Mouse (Mus musculus): Measurements from ENCODE around the gene Timd2.

DNA sequence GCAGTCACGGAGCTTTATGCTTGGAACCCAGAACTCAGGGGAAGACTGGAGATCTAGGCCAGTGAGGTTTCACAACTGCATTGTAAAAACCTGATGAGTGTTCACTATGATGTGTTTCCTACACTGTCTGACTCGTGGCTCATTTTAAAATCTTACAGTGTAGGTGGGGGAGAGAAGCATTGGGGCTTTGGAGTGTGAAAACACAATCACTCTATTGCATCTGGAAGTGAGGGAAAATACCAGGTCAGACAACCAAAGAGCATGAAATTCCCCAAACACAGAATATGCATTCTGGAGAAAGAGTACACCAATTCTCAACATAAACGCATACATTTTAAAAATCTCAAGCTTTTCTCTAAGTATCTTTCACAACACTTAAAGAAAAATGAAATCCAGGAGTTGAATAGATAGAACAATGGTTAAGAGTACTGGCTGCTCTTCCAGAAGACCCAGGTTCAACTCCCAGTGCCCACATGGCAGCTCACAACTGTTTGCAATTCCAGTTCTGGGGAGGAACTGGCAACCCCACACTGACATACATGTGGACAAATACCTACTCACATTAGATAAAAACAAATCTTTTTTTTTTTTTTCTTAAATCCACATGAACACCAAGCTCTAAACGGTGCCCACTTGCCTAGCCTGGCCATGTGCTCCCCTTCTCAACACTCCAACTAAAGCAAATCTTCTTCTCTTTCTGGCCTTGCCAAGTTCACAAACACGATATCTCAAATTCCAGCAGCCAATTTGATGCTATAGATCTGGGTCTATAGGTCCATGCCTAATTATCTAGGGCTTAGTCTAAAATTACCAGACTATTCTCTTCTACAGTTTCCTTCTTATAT lies 9.2 kb downstream of the Timd2 start:
- TF ChIP-seq EP300 (optimal IDR thresholded peaks at IDR 0.05) (no peak), CTCF (IDR thresholded peaks at IDR 0.05; ENCODE audit: low read depth) (no peak)
